Mouse (Mus musculus) lung, postnatal 0 days (tissue): ENCODE results near the gene Tesmin.

Experiments used
- CTCF ChIP-seq: IDR thresholded peaks from 2 replicates; pipeline ENCODE4 v1.5.1; 2016; ENCODE audit warnings: antibody characterized with exemption, mild to moderate bottlenecking
- EP300 ChIP-seq: IDR thresholded peaks from 2 replicates; pipeline ENCODE4 v1.6.1; 2016; ENCODE audit warnings: antibody characterized with exemption, mild to moderate bottlenecking, control low read depth

- TF ChIP-seq CTCF = no peak
- TF ChIP-seq EP300 = no peak
Observed at GRCm38 (mm10) chr19:3359841-3360588, 28.6 kb upstream of the Tesmin start.
